Mouse (Mus musculus): Measurements from ENCODE around the gene Tnfrsf4.

GRCm38 (mm10) chr4:156053113-156053512, 39.5 kb downstream of the Tnfrsf4 start:
- TF ChIP-seq CTCF (IDR thresholded peaks at IDR 0.05; ENCODE audit: low read depth, low read length) (no peak), POLR2A (IDR thresholded peaks at IDR 0.05; ENCODE audit: borderline replicate concordance, low read depth, low read length) (no peak)
